Mouse (Mus musculus): ENCODE measurements at regions not wholly inside any gene's neighbourhood (a gene's known extent, or its start where the extent isn't known, plus 50 kb on each side); places are given as distances from the start of the nearest gene placed in this dataset.

GRCm38 (mm10) chr7:137859681-137860080, 422.3 kb downstream of the Glrx3 start:
- H3K4me1 ChIP-seq (replicated peaks; ENCODE audit: control insufficient read depth, insufficient read depth, low read length) = no peaks in the 10 kb centered on the region
- WGBS = 80% methylated on average over 3 of the region's 3 CpGs
- DNase-seq = no peak
- no peaks in the 10 kb centered on the region for H3K36me3 ChIP-seq (ENCODE audit: control insufficient read depth, insufficient read depth, low read length)
- TF ChIP-seq POLR2A (IDR thresholded peaks at IDR 0.05; ENCODE audit: control insufficient read depth, extremely low read depth, insufficient read depth, low read length, poor library complexity) (no peak), CTCF (IDR thresholded peaks at IDR 0.05; ENCODE audit: borderline replicate concordance, control insufficient read depth, extremely low read depth, insufficient read depth, low read length, poor library complexity) (no peak)
- no peak overlapping the region for H3K27ac ChIP-seq (ENCODE audit: control insufficient read depth, insufficient read depth, low read length)
- H3K4me3 ChIP-seq (ENCODE audit: control insufficient read depth, insufficient read depth, low read length) = no peak overlapping the region
- no peaks in the 10 kb centered on the region for H3K27me3 ChIP-seq (ENCODE audit: control insufficient read depth, insufficient read depth, low read length)

DNA sequence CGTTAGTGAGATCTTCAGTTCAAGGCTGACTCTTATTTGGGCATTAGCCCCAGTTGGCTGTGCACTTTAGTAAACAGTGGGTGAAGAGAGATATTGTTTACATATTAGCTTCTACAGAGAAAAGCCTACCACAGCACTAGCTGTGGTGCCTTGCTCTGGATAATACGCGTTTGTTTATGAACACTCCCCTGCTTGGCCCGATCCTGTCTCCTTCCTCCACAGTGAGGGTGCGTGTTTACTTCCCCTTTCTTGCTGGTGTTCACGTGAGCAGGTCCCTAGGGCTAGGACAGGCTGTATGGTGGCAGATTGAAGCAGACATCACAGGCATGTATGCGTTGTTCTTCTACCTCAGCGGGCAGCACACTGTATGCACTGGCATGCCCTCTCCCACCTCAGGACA, 423.1 kb downstream of the Glrx3 start:
- H3K4me3 ChIP-seq (ENCODE audit: control insufficient read depth, insufficient read depth, low read length) = no peak overlapping the region
- no peaks in the 10 kb centered on the region for H3K27me3 ChIP-seq (ENCODE audit: control insufficient read depth, insufficient read depth, low read length)
- H3K36me3 ChIP-seq (ENCODE audit: control insufficient read depth, insufficient read depth, low read length) = no peaks in the 10 kb centered on the region
- WGBS = 23% methylated on average over 8 of the region's 8 CpGs
- H3K4me1 ChIP-seq (replicated peaks; ENCODE audit: control insufficient read depth, insufficient read depth, low read length) = no peaks in the 10 kb centered on the region
- TF ChIP-seq CTCF (IDR thresholded peaks at IDR 0.05; ENCODE audit: borderline replicate concordance, control insufficient read depth, extremely low read depth, insufficient read depth, low read length, poor library complexity) = no peak
- no peak for TF ChIP-seq POLR2A (IDR thresholded peaks at IDR 0.05; ENCODE audit: control insufficient read depth, extremely low read depth, insufficient read depth, low read length, poor library complexity)
- no peak for DNase-seq
- no peak overlapping the region for H3K27ac ChIP-seq (ENCODE audit: control insufficient read depth, insufficient read depth, low read length)

- Histone ChIP-seq H3K36me3 (ENCODE audit: control insufficient read depth, insufficient read depth, low read length) (no peaks in the 10 kb centered on the region), H3K27ac (ENCODE audit: control insufficient read depth, insufficient read depth, low read length) (no peak overlapping the region), H3K4me3 (ENCODE audit: control insufficient read depth, insufficient read depth, low read length) (no peak overlapping the region), H3K4me1 (replicated peaks; ENCODE audit: control insufficient read depth, insufficient read depth, low read length) (no peaks in the 10 kb centered on the region), H3K27me3 (ENCODE audit: control insufficient read depth, insufficient read depth, low read length) (no peaks in the 10 kb centered on the region)
- no peak for TF ChIP-seq POLR2A (IDR thresholded peaks at IDR 0.05; ENCODE audit: control insufficient read depth, extremely low read depth, insufficient read depth, low read length, poor library complexity)
- TF ChIP-seq CTCF (IDR thresholded peaks at IDR 0.05; ENCODE audit: borderline replicate concordance, control insufficient read depth, extremely low read depth, insufficient read depth, low read length, poor library complexity) = no peak
- no peak for DNase-seq
- WGBS = 92% methylated on average over 4 of the region's 4 CpGs
Measured at GRCm38 (mm10) chr7:137864912-137865311, 427.5 kb downstream of the Glrx3 start.

- no peak for DNase-seq
- no peak for TF ChIP-seq CTCF (IDR thresholded peaks at IDR 0.05; ENCODE audit: borderline replicate concordance, control insufficient read depth, extremely low read depth, insufficient read depth, low read length, poor library complexity)
- no peak for TF ChIP-seq POLR2A (IDR thresholded peaks at IDR 0.05; ENCODE audit: control insufficient read depth, extremely low read depth, insufficient read depth, low read length, poor library complexity)
- no peak overlapping the region for H3K27ac ChIP-seq (ENCODE audit: control insufficient read depth, insufficient read depth, low read length)
- no peaks in the 10 kb centered on the region for H3K27me3 ChIP-seq (ENCODE audit: control insufficient read depth, insufficient read depth, low read length)
- 72% methylated on average over 7 of the region's 7 CpGs for WGBS
- no peaks in the 10 kb centered on the region for H3K4me1 ChIP-seq (replicated peaks; ENCODE audit: control insufficient read depth, insufficient read depth, low read length)
- H3K4me3 ChIP-seq (ENCODE audit: control insufficient read depth, insufficient read depth, low read length) = no peak overlapping the region
- no peaks in the 10 kb centered on the region for H3K36me3 ChIP-seq (ENCODE audit: control insufficient read depth, insufficient read depth, low read length)
Measured at GRCm38 (mm10) chr7:137865457-137865856, 428.0 kb downstream of the Glrx3 start.

- 92% methylated on average over 6 of the region's 6 CpGs for WGBS
- no peak for DNase-seq
- Histone ChIP-seq H3K4me1 (replicated peaks; ENCODE audit: control insufficient read depth, insufficient read depth, low read length) (no peaks in the 10 kb centered on the region), H3K27me3 (ENCODE audit: control insufficient read depth, insufficient read depth, low read length) (no peaks in the 10 kb centered on the region), H3K36me3 (ENCODE audit: control insufficient read depth, insufficient read depth, low read length) (no peaks in the 10 kb centered on the region), H3K4me3 (ENCODE audit: control insufficient read depth, insufficient read depth, low read length) (no peak overlapping the region), H3K27ac (ENCODE audit: control insufficient read depth, insufficient read depth, low read length) (no peak overlapping the region)
- no peak for TF ChIP-seq POLR2A (IDR thresholded peaks at IDR 0.05; ENCODE audit: control insufficient read depth, extremely low read depth, insufficient read depth, low read length, poor library complexity)
- no peak for TF ChIP-seq CTCF (IDR thresholded peaks at IDR 0.05; ENCODE audit: borderline replicate concordance, control insufficient read depth, extremely low read depth, insufficient read depth, low read length, poor library complexity)
Measured at GRCm38 (mm10) chr7:137866880-137867279, 429.5 kb downstream of the Glrx3 start.

DNA sequence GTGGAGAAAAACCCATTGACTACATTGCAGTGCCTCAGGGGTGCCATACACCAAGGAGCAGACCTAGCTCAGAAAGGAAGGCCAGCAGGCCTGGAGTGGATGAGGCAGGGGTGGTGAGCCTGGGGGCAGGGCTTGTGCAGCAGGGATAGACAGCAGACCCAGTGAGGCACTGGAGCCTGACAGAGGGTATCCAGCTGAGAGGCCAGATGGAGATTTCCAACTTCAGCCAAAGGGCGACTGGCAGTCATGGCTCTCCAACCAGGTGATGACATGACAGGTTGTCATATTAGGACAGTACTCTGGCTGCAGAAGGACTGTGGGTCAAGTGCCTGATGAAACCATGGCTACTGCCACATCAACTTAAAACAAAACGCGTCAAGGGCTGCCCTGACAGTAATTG, 431.1 kb downstream of the Glrx3 start:
- H3K4me1 ChIP-seq (replicated peaks; ENCODE audit: control insufficient read depth, insufficient read depth, low read length) = no peaks in the 10 kb centered on the region
- WGBS = 96% methylated on average over 3 of the region's 3 CpGs
- DNase-seq = no peak
- TF ChIP-seq POLR2A (IDR thresholded peaks at IDR 0.05; ENCODE audit: control insufficient read depth, extremely low read depth, insufficient read depth, low read length, poor library complexity) = no peak
- no peak for TF ChIP-seq CTCF (IDR thresholded peaks at IDR 0.05; ENCODE audit: borderline replicate concordance, control insufficient read depth, extremely low read depth, insufficient read depth, low read length, poor library complexity)
- H3K4me3 ChIP-seq (ENCODE audit: control insufficient read depth, insufficient read depth, low read length) = no peak overlapping the region
- no peaks in the 10 kb centered on the region for H3K27me3 ChIP-seq (ENCODE audit: control insufficient read depth, insufficient read depth, low read length)
- H3K27ac ChIP-seq (ENCODE audit: control insufficient read depth, insufficient read depth, low read length) = no peak overlapping the region
- H3K36me3 ChIP-seq (ENCODE audit: control insufficient read depth, insufficient read depth, low read length) = no peaks in the 10 kb centered on the region

DNA sequence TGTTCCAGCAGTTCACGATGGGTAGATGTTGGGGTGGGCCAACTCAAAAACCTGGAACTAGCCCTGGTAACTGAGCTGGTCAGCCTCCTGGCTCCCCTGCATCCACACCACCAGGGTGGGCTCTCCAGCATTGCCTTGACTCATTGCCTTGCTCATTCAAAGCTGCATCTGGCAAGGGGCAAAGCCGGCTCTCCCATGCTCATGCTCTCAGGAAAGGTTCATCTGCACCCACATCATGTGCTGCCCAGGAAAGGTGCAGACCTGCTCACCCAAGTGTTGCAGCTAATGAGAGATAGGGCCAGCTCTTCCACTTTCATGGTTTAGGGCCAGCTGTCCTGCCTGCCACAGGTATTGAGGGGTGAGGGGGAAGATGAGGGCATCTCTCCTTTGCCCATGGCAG, 437.9 kb downstream of the Glrx3 start:
- Histone ChIP-seq H3K4me3 (ENCODE audit: control insufficient read depth, insufficient read depth, low read length) (no peak overlapping the region), H3K36me3 (ENCODE audit: control insufficient read depth, insufficient read depth, low read length) (no peaks in the 10 kb centered on the region), H3K27me3 (ENCODE audit: control insufficient read depth, insufficient read depth, low read length) (no peaks in the 10 kb centered on the region), H3K27ac (ENCODE audit: control insufficient read depth, insufficient read depth, low read length) (no peak overlapping the region), H3K4me1 (replicated peaks; ENCODE audit: control insufficient read depth, insufficient read depth, low read length) (no peaks in the 10 kb centered on the region)
- 92% methylated on average over 2 of the region's 2 CpGs for WGBS
- DNase-seq = no peak
- TF ChIP-seq POLR2A (IDR thresholded peaks at IDR 0.05; ENCODE audit: control insufficient read depth, extremely low read depth, insufficient read depth, low read length, poor library complexity) (no peak), CTCF (IDR thresholded peaks at IDR 0.05; ENCODE audit: borderline replicate concordance, control insufficient read depth, extremely low read depth, insufficient read depth, low read length, poor library complexity) (no peak)
